Mouse (Mus musculus): ENCODE results near the gene Gm11567.

- no peak for TF ChIP-seq CTCF (conservative IDR thresholded peaks at IDR 0.05; ENCODE audit: low read length)
- no peak for TF ChIP-seq NANOG (IDR thresholded peaks at IDR 0.05; ENCODE audit: borderline replicate concordance, low read length)
- no peak for TF ChIP-seq POU5F1 (IDR thresholded peaks at IDR 0.05; ENCODE audit: borderline replicate concordance, low read length)
These were observed 35.5 kb downstream of the Gm11567 start, which contains the start of gene Gm11565 for GRCm38 (mm10) chr11:99914451-99914850.
